Mouse (Mus musculus): ENCODE data around the gene Kcnh7. TPM values are rescaled to one million over a fixed set of nuclear protein-coding genes. Genes with fewer than 3 reads are reported as not detected.

Kcnh7 gene
- polyA plus RNA-seq, 1 experiment from 2014 or later = 0.12 TPM

DNA sequence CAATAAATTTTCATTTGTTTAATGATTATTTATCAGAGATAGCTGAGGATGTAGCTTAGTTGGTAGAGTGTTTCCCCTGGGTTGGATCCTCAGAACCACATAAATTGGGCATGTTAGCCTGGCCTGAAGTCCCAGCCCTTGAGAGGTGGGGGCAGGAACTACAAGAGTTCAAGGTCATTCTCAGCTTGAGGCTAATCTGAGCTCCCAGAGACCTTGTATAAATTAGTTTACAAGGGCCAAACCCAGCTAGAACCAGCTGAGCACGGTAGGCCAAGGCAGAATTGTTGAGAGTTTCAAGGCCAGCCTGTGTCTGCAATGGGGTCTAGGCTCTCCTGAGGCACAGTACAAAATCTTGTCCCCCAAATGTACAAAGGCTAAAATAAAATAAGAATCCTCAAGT lies 518.6 kb downstream of the Kcnh7 start:
- DNase-seq (no peak), ATAC-seq (no peak)
- Histone ChIP-seq H3K4me3 (ENCODE audit: low read depth, low read length) (no peak overlapping the region), H3K9ac (replicated peaks) (0 out of 2 replicates have a peak overlapping the region, but pooled peaks have one; percentile 21), H3K27ac (ENCODE audit: low read depth) (no peak overlapping the region), H3K27me3 (ENCODE audit: insufficient read depth, low read length) (no peaks in the 10 kb centered on the region), H3K4me1 (ENCODE audit: insufficient read depth) (no peaks in the 10 kb centered on the region), H3K9me3 (ENCODE audit: low read length) (no peaks in the 10 kb centered on the region), H3K4me2 (ENCODE audit: low read depth, low read length) (peak overlapping the region; percentile 47), H3K36me3 (replicated peaks; ENCODE audit: insufficient read depth, low read length) (no peaks in the 10 kb centered on the region)
- 52% methylated on average over 1 of the region's 1 CpGs for WGBS (ENCODE audit: insufficient replicate concordance)
- TF ChIP-seq CTCF (IDR thresholded peaks at IDR 0.05; ENCODE audit: low read depth) = no peak
- TF ChIP-seq EP300 (IDR thresholded peaks at IDR 0.05; ENCODE audit: low read depth) = no peak

DNA sequence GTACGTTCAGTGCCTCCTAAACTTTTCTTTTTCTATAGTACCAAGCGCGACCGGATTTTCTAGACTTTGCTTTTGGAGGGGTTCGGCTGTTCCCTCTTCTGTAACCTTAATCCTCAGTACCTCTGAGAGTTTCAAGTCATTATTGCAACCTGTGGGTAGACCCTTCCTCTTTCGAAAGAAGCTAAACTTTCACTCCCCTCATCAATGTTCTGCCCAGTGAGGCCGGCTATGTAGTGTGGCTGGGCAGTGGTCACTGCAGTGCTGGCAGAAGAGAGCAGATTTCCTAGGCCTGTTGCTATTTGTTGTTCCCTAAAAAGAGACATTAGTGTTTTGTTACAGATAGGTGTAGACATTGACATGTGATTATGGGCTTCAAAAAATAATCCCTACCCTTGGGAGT lies 519.2 kb downstream of the Kcnh7 start:
- ATAC-seq (no peak), DNase-seq (no peak)
- Histone ChIP-seq H3K27me3 (ENCODE audit: insufficient read depth, low read length) (no peaks in the 10 kb centered on the region), H3K4me2 (ENCODE audit: low read depth, low read length) (peak overlapping the region; percentile 79), H3K4me1 (ENCODE audit: insufficient read depth) (no peaks in the 10 kb centered on the region), H3K9me3 (ENCODE audit: low read length) (no peaks in the 10 kb centered on the region), H3K4me3 (ENCODE audit: low read depth, low read length) (peak overlapping the region; percentile 69), H3K36me3 (replicated peaks; ENCODE audit: insufficient read depth, low read length) (no peaks in the 10 kb centered on the region), H3K9ac (replicated peaks) (peak overlapping the region; percentile 68; the same call in 1 of the 2 replicates), H3K27ac (ENCODE audit: low read depth) (peak overlapping the region; percentile 83; the same call in 1 of the 2 replicates)
- 52% methylated on average over 7 of the region's 7 CpGs for WGBS (ENCODE audit: insufficient replicate concordance)
- TF ChIP-seq CTCF (IDR thresholded peaks at IDR 0.05; ENCODE audit: low read depth) (no peak), EP300 (IDR thresholded peaks at IDR 0.05; ENCODE audit: low read depth) (no peak)

DNA sequence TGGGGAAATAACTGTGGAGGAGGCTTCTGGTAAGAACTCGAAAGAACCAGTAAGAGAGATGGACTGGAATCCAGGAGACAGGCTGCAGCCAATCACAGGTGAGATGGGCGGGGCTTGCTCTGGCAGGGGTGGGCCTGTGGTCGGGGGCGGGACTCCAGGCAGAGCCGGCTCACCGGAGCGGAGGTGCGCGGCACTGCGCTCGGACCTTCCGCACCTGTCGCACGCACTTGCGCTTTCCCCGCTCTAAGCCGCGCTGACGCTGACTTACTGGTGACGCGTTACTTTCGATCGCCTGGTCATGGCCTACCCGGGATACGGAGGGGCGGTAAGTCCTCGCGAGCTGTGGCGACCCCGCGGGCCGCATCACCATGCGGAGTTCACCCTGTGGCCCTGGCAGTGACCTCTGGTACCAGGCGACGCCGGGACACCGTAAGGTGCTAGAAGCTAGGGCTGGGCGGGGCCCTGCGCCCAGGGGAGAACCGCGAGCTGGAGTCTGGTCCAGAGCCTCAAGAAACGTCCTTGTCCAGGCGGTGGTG lies 519.9 kb downstream of the Kcnh7 start, which contains the start of gene Gca:
TSS of gene Gca (plus strand) at position 151 of the 536 bp plus-strand sequence.
- Histone ChIP-seq H3K27me3 (ENCODE audit: insufficient read depth, low read length) (no peaks in the 10 kb centered on the region), H3K9me3 (ENCODE audit: low read length) (no peaks in the 10 kb centered on the region), H3K4me1 (ENCODE audit: insufficient read depth) (no peaks in the 10 kb centered on the region), H3K9ac (replicated peaks) (peak within 1 kb of the TSS; percentile 68), H3K27ac (ENCODE audit: low read depth) (peak within 1 kb of the TSS; percentile 83), H3K4me3 (ENCODE audit: low read depth, low read length) (peak within 1 kb of the TSS; percentile 69), H3K36me3 (replicated peaks; ENCODE audit: insufficient read depth, low read length) (no peaks in the 10 kb centered on the region), H3K4me2 (ENCODE audit: low read depth, low read length) (peak within 1 kb of the TSS; percentile 79)
- WGBS (ENCODE audit: insufficient replicate concordance) = under 1% methylated on average over 41 of the region's 43 CpGs
- DNase-seq (peak; percentile 93), ATAC-seq (peak; percentile 99)
- no peak for TF ChIP-seq EP300 (IDR thresholded peaks at IDR 0.05; ENCODE audit: low read depth)
- no peak for TF ChIP-seq CTCF (IDR thresholded peaks at IDR 0.05; ENCODE audit: low read depth)

DNA sequence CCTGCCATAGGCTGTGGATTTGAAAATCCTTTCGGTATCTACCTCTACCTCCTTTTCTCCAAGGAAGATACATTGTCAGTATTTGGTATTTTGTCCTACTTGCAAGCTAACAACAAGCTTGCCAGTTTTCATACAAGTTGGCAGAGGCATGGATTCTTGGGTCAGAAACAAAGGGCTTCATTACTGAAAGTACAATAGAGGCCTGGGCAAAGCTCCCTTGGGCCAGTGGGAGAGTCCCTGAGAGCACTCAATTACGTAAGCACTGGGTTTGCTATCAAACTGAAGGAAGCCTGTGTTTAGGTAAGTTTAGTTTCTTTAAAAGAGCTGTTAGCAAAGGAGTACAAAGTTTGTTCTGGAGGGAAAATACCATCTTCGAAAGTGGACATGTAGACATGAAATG lies 521.5 kb downstream of the Kcnh7 start:
- DNase-seq (no peak), ATAC-seq (no peak)
- no peaks in the 10 kb centered on the region for H3K4me1 ChIP-seq (ENCODE audit: insufficient read depth)
- H3K27ac ChIP-seq (ENCODE audit: low read depth) = no peak overlapping the region
- H3K27me3 ChIP-seq (ENCODE audit: insufficient read depth, low read length) = no peaks in the 10 kb centered on the region
- H3K4me3 ChIP-seq (ENCODE audit: low read depth, low read length) = no peak overlapping the region
- H3K36me3 ChIP-seq (replicated peaks; ENCODE audit: insufficient read depth, low read length) = no peaks in the 10 kb centered on the region
- H3K4me2 ChIP-seq (ENCODE audit: low read depth, low read length) = no peak overlapping the region
- WGBS (ENCODE audit: insufficient replicate concordance) = 76% methylated on average over 3 of the region's 3 CpGs
- no peak for TF ChIP-seq CTCF (IDR thresholded peaks at IDR 0.05; ENCODE audit: low read depth)
- TF ChIP-seq EP300 (IDR thresholded peaks at IDR 0.05; ENCODE audit: low read depth) = no peak
- no peaks in the 10 kb centered on the region for H3K9me3 ChIP-seq (ENCODE audit: low read length)
- H3K9ac ChIP-seq (replicated peaks) = no peak overlapping the region

DNA sequence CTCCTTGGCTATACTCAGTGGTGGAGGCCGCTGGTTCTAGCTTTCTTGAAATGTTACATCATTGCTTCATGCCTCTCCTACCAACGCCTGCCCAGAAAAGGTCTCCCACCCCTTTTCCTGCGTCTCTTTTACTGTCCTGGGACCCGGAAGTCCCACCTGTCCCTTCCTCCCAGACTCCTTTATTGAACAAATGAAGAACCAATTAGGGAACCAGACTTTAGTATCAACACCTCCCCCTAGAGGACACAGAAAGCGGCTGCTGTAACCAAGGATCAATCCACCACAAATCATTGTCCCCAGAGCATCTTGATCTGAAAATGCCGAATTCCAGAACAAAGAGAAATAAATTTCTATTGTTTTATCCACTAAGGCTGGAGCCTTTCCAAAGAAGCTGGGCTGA lies 523.5 kb downstream of the Kcnh7 start:
- DNase-seq (no peak), ATAC-seq (no peak)
- H3K4me2 ChIP-seq (ENCODE audit: low read depth, low read length) = no peak overlapping the region
- no peak overlapping the region for H3K4me3 ChIP-seq (ENCODE audit: low read depth, low read length)
- H3K36me3 ChIP-seq (replicated peaks; ENCODE audit: insufficient read depth, low read length) = no peaks in the 10 kb centered on the region
- TF ChIP-seq EP300 (IDR thresholded peaks at IDR 0.05; ENCODE audit: low read depth) (no peak), CTCF (IDR thresholded peaks at IDR 0.05; ENCODE audit: low read depth) (peak; percentile 46)
- WGBS (ENCODE audit: insufficient replicate concordance) = 45% methylated on average over 6 of the region's 6 CpGs
- no peaks in the 10 kb centered on the region for H3K9me3 ChIP-seq (ENCODE audit: low read length)
- H3K4me1 ChIP-seq (ENCODE audit: insufficient read depth) = no peaks in the 10 kb centered on the region
- no peak overlapping the region for H3K9ac ChIP-seq (replicated peaks)
- no peak overlapping the region for H3K27ac ChIP-seq (ENCODE audit: low read depth)
- no peaks in the 10 kb centered on the region for H3K27me3 ChIP-seq (ENCODE audit: insufficient read depth, low read length)

DNA sequence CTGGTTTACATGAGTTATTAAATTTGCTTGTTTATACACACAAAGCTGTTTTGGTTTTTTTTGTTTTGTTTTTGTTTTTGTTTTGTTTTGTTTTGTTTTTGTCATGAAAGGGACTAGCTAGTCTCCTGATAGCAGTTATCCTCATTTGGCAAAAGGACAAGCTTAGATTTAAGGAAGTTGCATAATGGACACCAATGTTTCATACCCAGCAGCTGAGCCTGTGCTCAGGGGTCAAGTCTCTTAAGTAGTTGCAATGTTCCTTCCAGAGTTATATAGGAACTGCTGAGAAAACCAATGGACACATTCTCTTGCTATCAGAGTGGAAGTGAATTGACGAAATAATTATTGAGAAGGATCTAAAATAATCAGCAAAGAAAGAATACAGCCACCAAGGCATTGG lies 528.0 kb downstream of the Kcnh7 start:
- Histone ChIP-seq H3K27ac (ENCODE audit: low read depth) (no peak overlapping the region), H3K36me3 (replicated peaks; ENCODE audit: insufficient read depth, low read length) (no peaks in the 10 kb centered on the region), H3K4me1 (ENCODE audit: insufficient read depth) (peaks cover 5% of the 10 kb centered on the region; the same call in 1 of the 2 replicates), H3K4me3 (ENCODE audit: low read depth, low read length) (no peak overlapping the region), H3K27me3 (ENCODE audit: insufficient read depth, low read length) (no peaks in the 10 kb centered on the region), H3K9me3 (ENCODE audit: low read length) (no peaks in the 10 kb centered on the region), H3K9ac (replicated peaks) (no peak overlapping the region), H3K4me2 (ENCODE audit: low read depth, low read length) (no peak overlapping the region)
- ATAC-seq (no peak), DNase-seq (no peak)
- 60% methylated on average over 1 of the region's 1 CpGs for WGBS (ENCODE audit: insufficient replicate concordance)
- TF ChIP-seq CTCF (IDR thresholded peaks at IDR 0.05; ENCODE audit: low read depth) = no peak
- TF ChIP-seq EP300 (IDR thresholded peaks at IDR 0.05; ENCODE audit: low read depth) = no peak

Data from liver, postnatal 0 days (tissue).